Mouse (Mus musculus): Measurements from ENCODE around the gene Nop9.

- TF ChIP-seq CTCF (IDR thresholded peaks at IDR 0.05; ENCODE audit: low read depth): no peak
- TF ChIP-seq EP300 (IDR thresholded peaks at IDR 0.05; ENCODE audit: low read depth): no peak
These were observed 31.7 kb downstream of the Nop9 start for GRCm38 (mm10) chr14:55777176-55777575.

Data from liver, postnatal 0 days (tissue).